Mouse (Mus musculus) yolk sac, embryonic 10.5 days (tissue): ENCODE measurements around the gene Zc4h2.

Source experiments
- DNase-seq: peaks from one replicate; pipeline ENCODE4 v3.0.0-alpha.2; 2017; ENCODE audit warnings: low spot score

Gene Zc4h2

GRCm38 (mm10) chrX:95657804-95658599 is at the start of gene Zc4h2:
Zc4h2 (minus strand) TSS chrX:95658509.
- DNase-seq, result peak; percentile 71

- DNase-seq, result no peak
Measured at GRCm38 (mm10) chrX:95687119-95687518, 28.8 kb upstream of the Zc4h2 start.

- DNase-seq, result no peak
Measured at GRCm38 (mm10) chrX:95682206-95682605, 23.9 kb upstream of the Zc4h2 start.

DNA sequence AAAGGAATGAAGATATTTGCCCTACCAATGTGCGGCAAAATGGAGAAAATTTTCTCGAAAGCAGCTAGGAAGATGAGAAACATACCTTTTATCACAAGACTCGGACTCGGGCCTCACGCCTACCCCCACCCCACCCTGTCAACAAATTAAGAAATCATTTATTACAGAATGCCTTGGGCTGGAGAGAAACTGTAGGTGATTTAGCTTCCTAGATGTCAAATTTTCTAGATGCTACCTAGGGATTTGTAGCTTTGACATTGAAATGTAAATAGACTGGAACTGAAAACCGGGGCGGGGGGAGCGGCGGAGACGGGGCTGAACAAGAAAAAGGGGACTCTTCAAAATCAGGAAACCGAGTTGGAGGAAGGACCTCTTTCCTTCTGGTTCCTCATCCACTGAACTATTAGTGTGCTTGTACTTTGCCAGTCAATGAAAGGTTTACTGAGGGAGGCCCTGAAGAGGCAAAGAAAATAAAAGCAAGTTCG is 333 bp upstream of the Zc4h2 start:
- no peak for DNase-seq

DNA sequence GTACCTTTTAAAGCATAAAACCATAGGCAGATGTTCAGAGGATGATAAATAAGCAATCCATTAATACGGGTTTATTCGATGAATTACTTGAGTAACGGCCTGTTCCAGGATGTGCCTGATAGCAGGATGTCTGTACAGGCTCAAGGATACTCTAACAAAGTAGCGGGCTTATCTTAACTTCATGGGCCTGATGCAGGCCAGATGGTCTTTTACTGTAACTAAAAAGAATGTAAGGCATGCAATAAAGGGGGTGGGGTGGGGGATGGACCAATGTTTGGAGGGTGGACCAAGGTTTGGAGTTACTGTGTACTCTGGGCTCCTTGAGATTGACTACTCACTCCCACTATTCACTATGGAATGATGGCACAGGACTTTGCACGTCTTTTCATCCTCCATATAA is 57.7 kb downstream of the Zc4h2 start:
- DNase-seq, result no peak
